Mouse (Mus musculus): Measurements from ENCODE around the gene Arhgef11. TPM values are rescaled to one million over a fixed set of nuclear protein-coding genes. Genes with fewer than 3 reads are reported as not detected.

The Arhgef11 gene
- polyA plus RNA-seq, 1 experiment from 2014 or later, result 6.3 TPM

GRCm38 (mm10) chr3:87745036-87745659 is 127.8 kb downstream of the Arhgef11 start:
- ATAC-seq (replicated peaks; ENCODE audit: low FRiP score) (no peak), DNase-seq (ENCODE audit: low spot score) (no peak)
- no peaks in the 10 kb centered on the region for H3K9me3 ChIP-seq (ENCODE audit: control insufficient read depth, low read length)
- no peak overlapping the region for H3K4me3 ChIP-seq (ENCODE audit: low read depth, low read length)
- WGBS, result 44% methylated on average over 18 of the region's 18 CpGs
- H3K4me1 ChIP-seq (replicated peaks; ENCODE audit: control insufficient read depth, insufficient read depth, low read length), result peaks cover 4% of the 10 kb centered on the region; the same call in 1 of the 2 replicates
- H3K4me2 ChIP-seq, result peak overlapping the region; percentile 19
- H3K27me3 ChIP-seq (replicated peaks; ENCODE audit: control insufficient read depth, insufficient read depth, low read length), result no peaks in the 10 kb centered on the region; the same call in 1 of the 2 replicates
- H3K36me3 ChIP-seq (ENCODE audit: control insufficient read depth, insufficient read depth, low read length), result no peaks in the 10 kb centered on the region; the same call in 1 of the 2 replicates
- no peak overlapping the region for H3K9ac ChIP-seq (ENCODE audit: low read depth, low read length)
- no peak overlapping the region for H3K27ac ChIP-seq (ENCODE audit: low read depth, low read length)

- 63% methylated on average over 13 of the region's 13 CpGs for WGBS
- ATAC-seq (replicated peaks; ENCODE audit: low FRiP score), result no peak
- Histone ChIP-seq H3K36me3 (ENCODE audit: control insufficient read depth, insufficient read depth, low read length) (no peaks in the 10 kb centered on the region), H3K9me3 (ENCODE audit: control insufficient read depth, low read length) (no peaks in the 10 kb centered on the region), H3K4me3 (ENCODE audit: low read depth, low read length) (no peak within 1 kb of the TSS), H3K27ac (ENCODE audit: low read depth, low read length) (no peak within 1 kb of the TSS), H3K4me1 (replicated peaks; ENCODE audit: control insufficient read depth, insufficient read depth, low read length) (peaks cover 4% of the 10 kb centered on the region; the same call in 1 of the 2 replicates), H3K27me3 (replicated peaks; ENCODE audit: control insufficient read depth, insufficient read depth, low read length) (no peaks in the 10 kb centered on the region), H3K9ac (ENCODE audit: low read depth, low read length) (no peak within 1 kb of the TSS), H3K4me2 (no peak within 1 kb of the TSS)
- no peak for DNase-seq (ENCODE audit: low spot score)
Observed at GRCm38 (mm10) chr3:87748431-87748830, 131.1 kb downstream of the Arhgef11 start, which contains the start of gene Lrrc71. Lrrc71 (minus strand) TSS chr3:87748625.

GRCm38 (mm10) chr3:87749036-87749435 is 131.7 kb downstream of the Arhgef11 start:
- H3K4me3 ChIP-seq (ENCODE audit: low read depth, low read length), result no peak overlapping the region
- no peak for DNase-seq (ENCODE audit: low spot score)
- no peaks in the 10 kb centered on the region; the same call in 1 of the 2 replicates for H3K36me3 ChIP-seq (ENCODE audit: control insufficient read depth, insufficient read depth, low read length)
- WGBS, result 21% methylated on average over 5 of the region's 5 CpGs
- no peak for ATAC-seq (replicated peaks; ENCODE audit: low FRiP score)
- H3K27ac ChIP-seq (ENCODE audit: low read depth, low read length), result no peak overlapping the region
- no peak overlapping the region for H3K4me2 ChIP-seq
- peaks cover 4% of the 10 kb centered on the region; the same call in 1 of the 2 replicates for H3K4me1 ChIP-seq (replicated peaks; ENCODE audit: control insufficient read depth, insufficient read depth, low read length)
- no peaks in the 10 kb centered on the region for H3K9me3 ChIP-seq (ENCODE audit: control insufficient read depth, low read length)
- no peak overlapping the region for H3K9ac ChIP-seq (ENCODE audit: low read depth, low read length)
- peaks cover under 1% of the 10 kb centered on the region; the same call in 1 of the 2 replicates for H3K27me3 ChIP-seq (replicated peaks; ENCODE audit: control insufficient read depth, insufficient read depth, low read length)

- no peak for ATAC-seq (replicated peaks; ENCODE audit: low FRiP score)
- no peak for DNase-seq (ENCODE audit: low spot score)
- H3K9ac ChIP-seq (ENCODE audit: low read depth, low read length), result no peak overlapping the region
- H3K4me1 ChIP-seq (replicated peaks; ENCODE audit: control insufficient read depth, insufficient read depth, low read length), result peaks cover 3% of the 10 kb centered on the region; the same call in 1 of the 2 replicates
- WGBS, result 83% methylated on average over 12 of the region's 12 CpGs
- H3K4me3 ChIP-seq (ENCODE audit: low read depth, low read length), result no peak overlapping the region
- no peaks in the 10 kb centered on the region; the same call in 1 of the 2 replicates for H3K36me3 ChIP-seq (ENCODE audit: control insufficient read depth, insufficient read depth, low read length)
- H3K9me3 ChIP-seq (ENCODE audit: control insufficient read depth, low read length), result no peaks in the 10 kb centered on the region
- H3K27me3 ChIP-seq (replicated peaks; ENCODE audit: control insufficient read depth, insufficient read depth, low read length), result peaks cover 6% of the 10 kb centered on the region; the same call in 1 of the 2 replicates
- no peak overlapping the region for H3K27ac ChIP-seq (ENCODE audit: low read depth, low read length)
- H3K4me2 ChIP-seq, result no peak overlapping the region
Observed at GRCm38 (mm10) chr3:87749977-87750376, 132.6 kb downstream of the Arhgef11 start.

- H3K9ac ChIP-seq (ENCODE audit: low read depth, low read length), result no peak overlapping the region
- DNase-seq (ENCODE audit: low spot score) (no peak), ATAC-seq (replicated peaks; ENCODE audit: low FRiP score) (no peak)
- peaks cover 9% of the 10 kb centered on the region; the same call in 1 of the 2 replicates for H3K27me3 ChIP-seq (replicated peaks; ENCODE audit: control insufficient read depth, insufficient read depth, low read length)
- H3K4me3 ChIP-seq (ENCODE audit: low read depth, low read length), result no peak overlapping the region
- H3K4me1 ChIP-seq (replicated peaks; ENCODE audit: control insufficient read depth, insufficient read depth, low read length), result no peaks in the 10 kb centered on the region; the same call in none of the 2 replicates
- no peaks in the 10 kb centered on the region; the same call in 1 of the 2 replicates for H3K36me3 ChIP-seq (ENCODE audit: control insufficient read depth, insufficient read depth, low read length)
- H3K9me3 ChIP-seq (ENCODE audit: control insufficient read depth, low read length), result no peaks in the 10 kb centered on the region
- no peak overlapping the region for H3K27ac ChIP-seq (ENCODE audit: low read depth, low read length)
- 91% methylated on average over 3 of the region's 3 CpGs for WGBS
- no peak overlapping the region for H3K4me2 ChIP-seq
Observed at GRCm38 (mm10) chr3:87752567-87752966, 135.2 kb downstream of the Arhgef11 start.

GRCm38 (mm10) chr3:87753829-87754228 is 136.5 kb downstream of the Arhgef11 start:
- ATAC-seq (replicated peaks; ENCODE audit: low FRiP score), result no peak
- no peaks in the 10 kb centered on the region; the same call in none of the 2 replicates for H3K4me1 ChIP-seq (replicated peaks; ENCODE audit: control insufficient read depth, insufficient read depth, low read length)
- H3K9me3 ChIP-seq (ENCODE audit: control insufficient read depth, low read length), result no peaks in the 10 kb centered on the region
- no peak overlapping the region for H3K4me3 ChIP-seq (ENCODE audit: low read depth, low read length)
- no peak overlapping the region for H3K9ac ChIP-seq (ENCODE audit: low read depth, low read length)
- 90% methylated on average over 13 of the region's 13 CpGs for WGBS
- no peaks in the 10 kb centered on the region; the same call in 1 of the 2 replicates for H3K36me3 ChIP-seq (ENCODE audit: control insufficient read depth, insufficient read depth, low read length)
- peaks cover 12% of the 10 kb centered on the region for H3K27me3 ChIP-seq (replicated peaks; ENCODE audit: control insufficient read depth, insufficient read depth, low read length)
- DNase-seq (ENCODE audit: low spot score), result no peak
- H3K4me2 ChIP-seq, result no peak overlapping the region
- no peak overlapping the region for H3K27ac ChIP-seq (ENCODE audit: low read depth, low read length)

- ATAC-seq (replicated peaks; ENCODE audit: low FRiP score) (peak; percentile 63; the same call in 1 of the 2 replicates), DNase-seq (ENCODE audit: low spot score) (peak; percentile 78)
- H3K36me3 ChIP-seq (ENCODE audit: control insufficient read depth, insufficient read depth, low read length), result no peaks in the 10 kb centered on the region; the same call in 1 of the 2 replicates
- no peak overlapping the region for H3K4me3 ChIP-seq (ENCODE audit: low read depth, low read length)
- no peak overlapping the region for H3K27ac ChIP-seq (ENCODE audit: low read depth, low read length)
- H3K9me3 ChIP-seq (ENCODE audit: control insufficient read depth, low read length), result no peaks in the 10 kb centered on the region
- WGBS, result 15% methylated on average over 24 of the region's 24 CpGs
- H3K4me2 ChIP-seq, result peak overlapping the region; percentile 31
- H3K4me1 ChIP-seq (replicated peaks; ENCODE audit: control insufficient read depth, insufficient read depth, low read length), result no peaks in the 10 kb centered on the region; the same call in 1 of the 2 replicates
- H3K9ac ChIP-seq (ENCODE audit: low read depth, low read length), result no peak overlapping the region
- peaks cover 12% of the 10 kb centered on the region for H3K27me3 ChIP-seq (replicated peaks; ENCODE audit: control insufficient read depth, insufficient read depth, low read length)
Observed at GRCm38 (mm10) chr3:87755964-87756363, 138.6 kb downstream of the Arhgef11 start.

- no peak overlapping the region for H3K4me3 ChIP-seq (ENCODE audit: low read depth, low read length)
- H3K36me3 ChIP-seq (ENCODE audit: control insufficient read depth, insufficient read depth, low read length), result no peaks in the 10 kb centered on the region; the same call in 1 of the 2 replicates
- no peaks in the 10 kb centered on the region for H3K9me3 ChIP-seq (ENCODE audit: control insufficient read depth, low read length)
- DNase-seq (ENCODE audit: low spot score) (no peak), ATAC-seq (replicated peaks; ENCODE audit: low FRiP score) (no peak)
- peaks cover 12% of the 10 kb centered on the region for H3K27me3 ChIP-seq (replicated peaks; ENCODE audit: control insufficient read depth, insufficient read depth, low read length)
- peaks cover 3% of the 10 kb centered on the region; the same call in 1 of the 2 replicates for H3K4me1 ChIP-seq (replicated peaks; ENCODE audit: control insufficient read depth, insufficient read depth, low read length)
- H3K9ac ChIP-seq (ENCODE audit: low read depth, low read length), result no peak overlapping the region
- 65% methylated on average over 20 of the region's 20 CpGs for WGBS
- no peak overlapping the region; the same call in 1 of the 2 replicates for H3K4me2 ChIP-seq
- no peak overlapping the region for H3K27ac ChIP-seq (ENCODE audit: low read depth, low read length)
Observed at GRCm38 (mm10) chr3:87756488-87756887, 139.1 kb downstream of the Arhgef11 start.

All from liver, embryonic 11.5 days (tissue).